Mouse (Mus musculus): Measurements from ENCODE around the gene Pign.

DNA sequence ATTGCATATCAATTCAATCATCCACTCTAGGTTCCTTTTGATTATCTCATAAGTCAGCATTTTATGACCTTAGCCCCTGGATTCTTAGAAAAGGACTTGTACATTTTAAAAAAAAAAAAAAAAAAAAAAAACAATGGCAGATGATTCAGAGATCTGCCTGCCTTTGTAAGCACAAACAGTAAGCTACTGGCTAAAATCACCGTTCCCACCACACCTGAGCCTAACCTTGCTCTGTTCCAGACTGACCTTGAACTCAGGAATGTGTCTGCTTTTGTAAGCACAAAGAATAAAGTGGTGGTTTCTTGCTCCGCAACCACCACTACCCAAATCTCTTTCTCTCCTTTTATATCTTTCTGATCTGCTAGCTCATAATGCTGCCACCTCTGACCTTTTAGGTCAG, 49.3 kb upstream of the Pign start:
- no peak for TF ChIP-seq CTCF (IDR thresholded peaks at IDR 0.05; ENCODE audit: insufficient read depth, low read depth, low read length)
- TF ChIP-seq POLR2A (IDR thresholded peaks at IDR 0.05; ENCODE audit: insufficient read depth, low read depth, low read length) = no peak

Data from olfactory bulb, adult 2 months (tissue).